Mouse (Mus musculus): ENCODE data around the gene Chrna7. TPM values are rescaled to one million over a fixed set of nuclear protein-coding genes. Genes with fewer than 3 reads are reported as not detected.

Gene Chrna7
- polyA plus RNA-seq, 2 experiments from 2014 or later, result not detected

DNA sequence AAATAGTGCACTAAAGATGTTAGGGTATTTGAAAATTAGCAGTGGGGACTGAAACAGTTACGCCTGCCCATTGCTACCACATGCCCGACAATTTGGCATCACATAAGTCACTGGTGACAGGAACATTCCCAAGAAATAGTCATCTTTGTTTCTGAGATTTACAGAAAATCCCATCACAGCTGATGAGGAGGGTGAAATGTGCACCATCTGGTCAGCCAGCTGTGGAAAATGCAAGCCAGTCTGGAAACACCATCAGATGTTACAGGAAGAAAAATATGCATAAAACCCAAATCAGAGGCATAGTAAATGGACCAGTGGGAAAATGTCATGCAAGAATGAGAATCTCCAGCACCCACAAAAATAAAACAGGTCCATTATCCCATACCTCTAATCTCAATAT, 151.4 kb downstream of the Chrna7 start:
- ATAC-seq, result no peak

Other genes starting within 250 kb of the Chrna7 start
- gene Otud7a, start 232.2 kb upstream of the Chrna7 start, polyA plus RNA-seq (2017; shearing (Covaris generic)), result not detected

All from activated CD4-positive, CD25-positive, alpha-beta regulatory T cell, adult 4 months (primary cell).